Mouse (Mus musculus) lung, postnatal 0 days (tissue): Measurements from ENCODE around the gene Pard3.

Source experiments
- CTCF ChIP-seq: IDR thresholded peaks from 2 replicates; pipeline ENCODE4 v1.5.1; 2016; ENCODE audit warnings: antibody characterized with exemption, mild to moderate bottlenecking
- EP300 ChIP-seq: IDR thresholded peaks from 2 replicates; pipeline ENCODE4 v1.6.1; 2016; ENCODE audit warnings: antibody characterized with exemption, mild to moderate bottlenecking, control low read depth

GRCm38 (mm10) chr8:127576657-127577056 lies 513.0 kb downstream of the Pard3 start:
- TF ChIP-seq CTCF (no peak), EP300 (no peak)
